ENCODE assay signal across 18 mouse cellular contexts in the genomic region with DNA sequence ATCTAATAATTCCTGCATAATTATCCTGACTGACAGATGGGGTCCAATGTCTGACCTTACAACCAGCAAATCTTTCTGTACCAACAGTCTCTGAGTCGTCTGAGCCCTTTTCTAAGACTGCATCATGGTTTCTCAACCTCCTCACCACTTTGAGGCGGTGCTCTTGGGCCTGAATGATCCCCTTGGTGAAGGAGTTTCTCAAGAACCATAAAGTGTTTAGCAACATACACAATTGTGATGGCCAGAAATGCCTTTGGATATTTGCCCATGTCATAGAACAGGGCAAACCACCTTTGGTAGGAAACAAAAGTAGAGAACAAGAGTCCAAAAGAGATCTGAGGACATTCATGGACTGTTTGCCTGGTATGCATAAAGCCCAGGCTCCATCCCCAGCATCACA.
"Had no signal": no experiment of that assay in that cellular context is flagged by ENCODE, and none has a peak within 500 bp of the region (broad histone marks: within the 10 kb centered on the region; RNA-seq: fewer than 3 reads in every experiment).

No protein-coding gene starts in this region.

- H3K4me1 ChIP-seq: liver, embryonic 12.5 days; midbrain, embryonic 10.5 days; midbrain, embryonic 12.5 days; neural tube, embryonic 15.5 days; stomach, embryonic 15.5 days had no signal

- H3K36me3 ChIP-seq: liver, embryonic 12.5 days; midbrain, embryonic 10.5 days; midbrain, embryonic 12.5 days; neural tube, embryonic 13.5 days; neural tube, embryonic 15.5 days; stomach, embryonic 15.5 days had no signal

- H3K27ac ChIP-seq: liver, embryonic 12.5 days; liver, embryonic 14.5 days; midbrain, embryonic 10.5 days; midbrain, embryonic 12.5 days; neural tube, embryonic 13.5 days; neural tube, embryonic 15.5 days; stomach, embryonic 15.5 days; stomach, postnatal 0 days had no signal

- ATAC-seq: liver, embryonic 12.5 days; midbrain, embryonic 16.5 days had no signal

- H3K27me3 ChIP-seq: liver, embryonic 12.5 days; midbrain, embryonic 12.5 days; neural tube, embryonic 13.5 days; neural tube, embryonic 15.5 days; stomach, embryonic 15.5 days had no signal

- H3K4me3 ChIP-seq: liver, embryonic 12.5 days; midbrain, embryonic 10.5 days; midbrain, embryonic 12.5 days; myocyte; neural tube, embryonic 13.5 days; neural tube, embryonic 15.5 days; stomach, embryonic 15.5 days had no signal

- DNase-seq: lung, embryonic 14.5 days; midbrain, embryonic 14.5 days; retina, postnatal 1 day; right cerebral cortex, adult 18-20 months; right cerebral cortex, postnatal 14 days; thymus, adult 2 months; thymus, postnatal 25 days; thymus, postnatal 4 days had no signal
